Mouse (Mus musculus): Measurements from ENCODE around the gene Gm5157.
"Not testable (repeated sequence)": the region's sequence is repeated elsewhere in the genome, so short reads cannot be mapped to it uniquely, and the experiment has no call there.

Gm5157 gene

GRCm38 (mm10) chr7:21190323-21190722, at the start of gene Gm5157:
TSS of gene Gm5157 (minus strand) at chr7:21190423.
- DNase-seq = not testable (repeated sequence)

DNA sequence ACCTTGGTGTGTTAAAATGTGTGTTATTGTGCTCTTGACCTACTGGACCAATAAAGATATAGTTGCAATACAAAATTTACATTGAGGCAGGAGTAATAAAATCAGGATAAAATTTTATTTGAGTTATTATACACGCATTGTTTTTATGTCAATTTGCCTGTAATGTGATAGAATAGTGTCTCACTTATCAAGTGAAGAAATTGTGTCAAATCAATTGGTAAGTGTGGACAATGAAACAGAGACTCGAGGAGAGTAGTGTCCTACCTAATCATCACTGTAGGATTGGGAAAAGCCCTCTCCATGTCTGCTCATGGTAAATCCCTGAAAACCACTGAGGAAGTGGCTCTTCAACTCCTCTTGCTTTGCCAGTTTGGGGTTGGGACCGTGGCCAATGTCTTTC, 28.3 kb downstream of the Gm5157 start, which contains the start of gene Vmn1r123:
Gene Vmn1r123, plus strand, starts transcription at position 301 of the 400 bp plus-strand sequence.
- not testable (repeated sequence) for DNase-seq

All from kidney, adult 8-10 months (tissue).